Mouse (Mus musculus): ENCODE measurements around the gene Ccng1.

The Ccng1 gene

DNA sequence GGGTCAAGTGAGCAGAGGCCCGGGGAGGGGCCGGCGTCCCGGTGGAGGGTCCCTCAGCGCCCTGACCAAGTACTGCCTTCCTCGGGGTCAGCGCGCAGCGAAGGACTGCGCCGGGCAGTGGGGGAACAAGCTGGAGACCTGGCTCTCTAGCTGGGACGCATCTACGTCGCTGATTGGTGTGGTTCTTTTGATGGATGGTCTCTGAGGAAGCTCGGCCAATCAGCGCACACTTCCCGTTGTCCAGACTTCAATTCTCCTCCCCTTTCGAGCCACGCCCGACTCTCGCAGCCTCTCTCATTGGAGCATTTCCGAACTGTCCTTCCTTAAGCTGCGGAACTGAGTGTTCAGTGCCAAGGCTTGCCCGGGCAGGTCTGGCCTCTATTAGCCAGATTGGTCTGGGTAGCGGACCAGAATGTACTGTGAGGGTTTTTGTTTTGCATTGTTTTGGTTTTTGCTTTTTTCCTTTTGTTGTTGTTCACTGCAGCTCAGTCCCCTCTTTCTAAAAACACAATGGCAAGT lies at the start of gene Ccng1:
Gene Ccng1, minus strand, starts transcription at position 203 of the 519 bp plus-strand sequence.
- peak; percentile 77 to 79 for DNase-seq (ENCODE audit: low spot score in 2 of 2)

GRCm38 (mm10) chr11:40790307-40790706 lies 35.2 kb upstream of the Ccng1 start:
- DNase-seq (ENCODE audit: low spot score in 2 of 2), result no peak

DNA sequence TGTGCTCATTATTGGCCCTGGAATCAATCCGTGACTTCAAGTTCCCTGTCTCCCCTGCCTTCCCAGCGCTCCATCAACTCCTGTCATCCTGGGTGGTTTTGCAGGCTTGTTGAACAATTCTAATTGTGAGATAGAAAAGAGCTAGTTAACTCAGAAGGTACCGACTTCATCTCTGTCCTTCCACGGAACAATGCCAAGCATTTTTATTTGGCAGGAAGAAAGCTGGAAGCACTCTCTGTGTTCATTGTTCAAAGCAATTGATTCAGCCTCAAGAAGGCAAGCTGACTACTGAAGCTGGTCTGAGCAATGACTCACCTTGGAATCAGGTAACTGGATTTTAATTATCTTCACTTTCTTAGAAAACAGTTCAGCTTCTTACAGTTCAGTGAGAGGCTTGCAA lies 34.6 kb upstream of the Ccng1 start:
- DNase-seq (ENCODE audit: low spot score in 2 of 2), result no peak

GRCm38 (mm10) chr11:40786900-40787299 lies 31.8 kb upstream of the Ccng1 start:
- DNase-seq (ENCODE audit: low spot score in 2 of 2), result no peak

DNA sequence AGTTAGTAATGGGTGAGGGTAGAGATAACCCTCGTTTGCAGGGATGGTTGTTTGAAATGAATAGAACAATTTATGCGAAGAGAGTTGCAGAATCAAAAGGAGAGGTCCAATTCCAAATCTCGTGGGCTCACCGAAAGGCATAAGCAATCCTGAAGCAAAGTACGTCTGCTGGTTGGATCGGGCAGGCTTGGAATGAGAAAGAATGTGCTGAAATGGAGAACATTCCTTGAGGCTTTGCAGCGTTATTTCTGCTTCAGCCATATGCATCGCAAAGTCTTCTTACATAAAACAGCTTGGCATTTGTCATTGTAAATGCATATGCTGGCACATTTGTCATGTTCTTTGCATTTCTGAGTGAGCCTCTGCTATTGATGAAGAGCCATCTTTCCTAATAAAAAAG lies 29.2 kb upstream of the Ccng1 start:
- DNase-seq (ENCODE audit: low spot score in 2 of 2), result no peak

DNA sequence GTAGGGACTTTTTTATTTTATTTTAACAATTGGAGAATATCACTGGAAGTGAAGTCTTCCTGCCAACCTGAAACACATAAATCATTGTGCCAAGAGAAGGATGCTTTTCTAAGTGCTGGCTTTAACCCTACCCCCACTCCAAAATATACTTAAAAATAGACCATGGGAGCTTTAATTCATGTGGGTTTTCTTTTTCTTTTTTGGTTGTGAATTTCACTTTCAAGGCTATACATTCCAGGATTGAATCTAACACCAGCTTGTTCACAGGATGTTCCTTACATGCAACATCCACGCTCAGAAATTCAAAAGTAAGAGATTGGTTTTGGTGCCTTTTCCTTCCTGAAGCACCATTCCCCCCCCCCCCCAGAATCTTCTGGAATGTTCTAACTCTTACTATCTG lies 28.2 kb upstream of the Ccng1 start:
- DNase-seq (ENCODE audit: low spot score in 2 of 2), result no peak

- no peak for DNase-seq (ENCODE audit: low spot score in 2 of 2)
These were observed 26.7 kb upstream of the Ccng1 start for GRCm38 (mm10) chr11:40781857-40782256.

GRCm38 (mm10) chr11:40775315-40776269 lies 20.5 kb upstream of the Ccng1 start:
- no peak for DNase-seq (ENCODE audit: low spot score in 2 of 2)

- no peak for DNase-seq (ENCODE audit: low spot score in 2 of 2)
These were observed 9.6 kb upstream of the Ccng1 start for GRCm38 (mm10) chr11:40764690-40765089.

DNA sequence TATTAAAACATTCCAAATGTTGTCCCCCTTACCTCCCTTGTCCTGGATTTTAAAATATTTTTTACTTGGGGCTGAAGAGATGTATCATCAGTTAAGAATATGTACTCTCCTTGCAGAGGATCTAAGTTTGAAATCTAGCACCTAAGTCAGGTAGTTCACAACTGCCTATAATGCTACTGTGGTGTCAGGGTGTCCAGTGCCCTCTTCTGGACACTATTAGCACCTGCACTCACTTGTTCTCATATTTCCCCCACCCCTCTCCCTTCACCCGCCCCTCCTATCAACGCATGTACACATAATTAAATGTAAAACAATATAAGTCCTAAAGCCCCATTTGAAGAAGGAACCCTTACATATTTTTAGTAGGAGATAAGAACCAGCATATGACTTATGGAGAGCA lies 8.3 kb upstream of the Ccng1 start:
- peak in 1 of 2 experiments; percentile 15 for DNase-seq (ENCODE audit: low spot score in 2 of 2)

DNA sequence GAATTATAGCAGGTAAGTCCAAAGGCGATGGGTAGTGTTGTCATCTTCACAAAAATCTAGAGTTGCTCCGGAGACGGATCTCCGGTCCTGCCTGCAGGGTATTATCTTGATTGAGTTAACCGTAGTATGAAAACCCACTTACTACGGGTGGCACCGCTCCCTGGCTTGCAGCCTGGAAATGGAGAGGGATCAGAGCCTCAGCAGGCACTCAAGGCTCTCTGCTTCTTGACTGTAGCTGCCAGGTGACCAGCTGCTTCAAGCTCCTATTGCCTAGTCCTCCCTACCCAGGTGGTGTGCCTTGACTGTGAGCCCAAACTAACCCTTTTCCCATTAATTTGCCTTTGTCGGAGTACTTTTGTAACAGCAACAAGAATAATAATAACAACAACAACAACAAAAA lies 4.8 kb upstream of the Ccng1 start:
- DNase-seq (ENCODE audit: low spot score in 2 of 2), result no peak

GRCm38 (mm10) chr11:40755968-40756367 lies 857 bp upstream of the Ccng1 start:
- DNase-seq (ENCODE audit: low spot score in 2 of 2), result no peak

GRCm38 (mm10) chr11:40754664-40755107 lies 425 bp downstream of the Ccng1 start:
- no peak for DNase-seq (ENCODE audit: low spot score in 2 of 2)

DNA sequence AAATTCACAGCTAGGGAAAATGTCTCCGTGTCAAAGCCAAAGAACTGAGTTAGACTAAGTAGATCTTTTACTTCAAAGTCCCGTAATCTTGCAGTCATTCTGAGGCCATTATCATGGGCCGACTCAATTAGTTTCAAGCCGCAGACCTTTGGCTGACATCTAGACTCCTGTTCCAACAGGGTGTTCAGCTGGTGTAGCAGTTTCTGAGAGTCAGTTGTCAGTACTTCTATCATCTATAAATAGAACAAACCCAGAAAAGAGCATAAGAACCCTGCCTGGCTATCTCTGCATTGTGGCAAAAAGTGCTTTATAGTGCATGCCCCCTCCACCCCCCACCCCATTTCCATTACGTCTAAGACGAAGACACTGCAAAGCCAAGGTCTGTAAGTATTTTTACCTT lies 1.3 kb downstream of the Ccng1 start:
- no peak for DNase-seq (ENCODE audit: low spot score in 2 of 2)

DNA sequence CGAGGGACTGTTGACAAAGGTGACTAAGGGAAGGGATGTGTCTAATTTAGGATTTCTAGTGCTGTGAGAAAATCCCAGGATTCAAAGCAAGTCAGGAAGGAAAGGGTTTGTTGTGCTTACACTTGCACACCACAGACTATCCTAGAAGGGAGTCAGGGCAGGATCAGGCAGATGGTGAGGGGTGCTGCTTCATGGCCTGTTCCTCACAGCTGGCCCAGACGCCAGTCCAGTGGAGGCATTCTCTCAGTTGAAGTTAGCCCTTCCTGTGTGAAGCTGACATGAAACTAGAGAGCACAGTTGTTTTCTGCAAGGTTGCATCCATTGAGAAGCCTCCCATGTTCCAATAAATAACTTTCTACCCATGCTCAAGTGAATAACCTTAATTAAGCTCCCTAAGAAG lies 7.4 kb downstream of the Ccng1 start:
- no peak for DNase-seq (ENCODE audit: low spot score in 2 of 2)

- DNase-seq (ENCODE audit: low spot score in 2 of 2), result no peak
These were observed 8.8 kb downstream of the Ccng1 start for GRCm38 (mm10) chr11:40746361-40746760.

- DNase-seq (ENCODE audit: low spot score in 2 of 2), result no peak
These were observed 10.8 kb downstream of the Ccng1 start for GRCm38 (mm10) chr11:40744348-40744747.

DNA sequence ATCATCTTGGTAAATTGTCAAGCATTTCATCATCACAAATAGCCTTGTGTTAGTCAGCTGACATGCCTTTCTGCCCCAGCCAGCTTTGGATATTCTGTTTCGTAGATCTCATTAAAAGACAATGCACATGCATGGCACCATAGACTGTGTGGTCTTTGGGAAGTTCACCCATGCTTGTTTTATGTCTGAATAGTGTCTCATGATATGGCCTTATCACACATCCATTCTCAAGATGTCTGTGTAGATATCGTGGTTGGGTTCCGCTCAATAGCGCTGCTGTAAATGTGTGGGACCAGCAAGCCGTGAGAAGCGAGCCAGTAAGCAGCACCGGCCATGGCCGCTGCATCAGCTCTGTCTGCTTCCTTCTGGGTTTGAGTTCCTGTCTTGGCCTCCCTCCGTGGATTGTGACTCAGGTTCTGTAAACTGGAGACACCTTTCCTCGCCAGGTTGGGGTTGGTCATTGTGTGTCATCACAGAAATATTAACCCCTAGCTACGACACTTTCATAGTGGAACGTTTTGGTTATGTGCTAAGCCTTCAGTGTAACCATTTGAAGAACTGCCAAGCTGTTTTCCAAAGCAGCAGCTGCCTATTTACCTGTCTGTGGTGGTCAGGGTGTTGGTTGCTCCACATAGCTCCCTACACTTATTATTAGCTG lies 13.4 kb downstream of the Ccng1 start:
- DNase-seq (ENCODE audit: low spot score in 2 of 2), result no peak

GRCm38 (mm10) chr11:40737369-40737768 lies 17.7 kb downstream of the Ccng1 start:
- no peak for DNase-seq (ENCODE audit: low spot score in 2 of 2)

DNA sequence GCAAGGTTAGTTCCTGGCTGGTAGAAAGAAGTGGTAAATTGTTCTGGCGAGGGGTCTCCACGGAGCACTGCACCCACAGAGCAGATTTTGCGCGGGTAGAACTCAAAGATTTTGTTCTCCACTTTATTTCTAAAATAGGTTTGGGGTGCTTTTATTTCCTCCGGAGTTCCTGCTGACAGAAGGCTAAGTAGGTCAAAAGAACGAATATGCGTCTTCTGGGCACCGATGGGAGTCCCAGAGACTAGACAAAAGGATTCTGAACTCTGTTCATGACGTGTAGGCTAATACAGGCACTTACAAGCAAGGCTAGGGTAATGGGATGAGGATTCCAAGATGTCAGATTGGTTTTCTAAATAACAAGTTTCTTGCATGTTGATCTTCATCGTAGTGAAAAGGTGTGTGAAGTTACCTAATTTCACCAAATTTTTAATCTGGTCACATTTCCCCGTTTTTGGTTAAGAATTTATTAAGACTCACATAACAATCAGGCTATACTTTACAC lies 20.8 kb downstream of the Ccng1 start:
- DNase-seq (ENCODE audit: low spot score in 2 of 2), result no peak

- peak; percentile 91 to 92 for DNase-seq (ENCODE audit: low spot score in 2 of 2)
These were observed 21.6 kb downstream of the Ccng1 start, which contains the start of the genes Hmmr and Nudcd2 for GRCm38 (mm10) chr11:40733339-40734174. Gene Hmmr (minus strand): TSS chr11:40733422. Gene Nudcd2 (plus strand): TSS chr11:40733667.

DNA sequence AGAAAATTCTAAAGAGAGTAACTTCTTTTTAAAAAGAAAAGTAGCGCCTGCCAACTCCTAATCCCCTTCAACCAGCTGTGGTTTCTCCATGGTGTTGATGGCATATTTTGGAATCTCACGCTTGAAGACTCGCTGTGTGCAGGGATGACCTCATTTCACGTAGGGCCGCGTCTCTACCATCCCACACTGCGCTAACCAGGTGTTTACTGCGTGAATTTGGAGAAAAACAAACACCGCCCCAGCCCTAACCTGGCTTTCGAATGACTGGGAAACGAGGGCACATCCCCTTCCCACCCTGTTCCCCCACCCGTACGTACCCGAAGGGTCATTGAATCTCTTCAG lies 22.1 kb downstream of the Ccng1 start:
- no peak for DNase-seq (ENCODE audit: low spot score in 2 of 2)
